Mouse (Mus musculus) limb, embryonic 12.5 days (tissue): ENCODE data around the gene Dmxl2. TPM values are rescaled to one million over a fixed set of nuclear protein-coding genes. Genes with fewer than 3 reads are reported as not detected.
A peak's percentile ranks its signal among the peaks of the same experiment; 100 is the strongest.

Experiments used
- ATAC-seq: fragments of 200-750 bp; cut with Nextera tagmentation; 2 replicates; pipeline ENCODE4 v1.8.0; 2017; ENCODE audit warnings: low read depth, moderate TSS enrichment; ENCODE audit not compliant: insufficient number of reproducible peaks, insufficient read depth, low FRiP score, low TSS enrichment
- H3K27ac ChIP-seq: fragments of 300-500 bp; sonication (generic); 2 replicates; pipeline ENCODE4 v1.5.1; 2016; ENCODE audit warnings: mild to moderate bottlenecking, moderate library complexity
- H3K27me3 ChIP-seq: fragments of 300-500 bp; sonication (generic); 2 replicates; pipeline ENCODE4 v1.6.1; 2016; ENCODE audit warnings: mild to moderate bottlenecking, moderate library complexity
- H3K36me3 ChIP-seq: fragments of 300-500 bp; sonication (generic); 2 replicates; pipeline ENCODE4 v1.6.1; 2016; ENCODE audit warnings: mild to moderate bottlenecking, moderate library complexity
- H3K4me1 ChIP-seq: fragments of 300-500 bp; sonication (generic); replicated peaks from 2 replicates; pipeline ENCODE4 v1.6.1; 2016
- H3K4me2 ChIP-seq: fragments of 300-500 bp; sonication (generic); 2 replicates; pipeline ENCODE4 v1.6.1; 2016; ENCODE audit warnings: mild to moderate bottlenecking, moderate library complexity
- H3K4me3 ChIP-seq: fragments of 300-500 bp; sonication (generic); replicated peaks from 2 replicates; pipeline ENCODE4 v1.5.1; 2016; ENCODE audit warnings: mild to moderate bottlenecking
- H3K9ac ChIP-seq: fragments of 300-500 bp; sonication (generic); replicated peaks from 2 replicates; pipeline ENCODE4 v1.6.1; 2016; ENCODE audit warnings: mild to moderate bottlenecking, moderate library complexity
- H3K9me3 ChIP-seq: fragments of 300-500 bp; sonication (generic); 2 replicates; pipeline ENCODE4 v1.6.1; 2016; ENCODE audit warnings: mild to moderate bottlenecking, moderate library complexity
- WGBS: fragments of 180-500 bp; shearing (Covaris S2); methylation state at CpG from one replicate; pipeline ENCODE4 v1.1.7; 2016; 5-methylcytosine and 5-hydroxymethylcytosine counted together
- polyA plus RNA-seq: library from polyadenylated mRNA; unstranded; fragments of >200 nt; fragmentation: Nextera tagmentation; extraction: Ambion mirVana; gene quantifications from 2 replicates; pipeline ENCODE4 v1.2.1, GENCODE M21; 2016

Dmxl2 gene
- polyA plus RNA-seq, 1 experiment from 2014 or later = 7.1 TPM

DNA sequence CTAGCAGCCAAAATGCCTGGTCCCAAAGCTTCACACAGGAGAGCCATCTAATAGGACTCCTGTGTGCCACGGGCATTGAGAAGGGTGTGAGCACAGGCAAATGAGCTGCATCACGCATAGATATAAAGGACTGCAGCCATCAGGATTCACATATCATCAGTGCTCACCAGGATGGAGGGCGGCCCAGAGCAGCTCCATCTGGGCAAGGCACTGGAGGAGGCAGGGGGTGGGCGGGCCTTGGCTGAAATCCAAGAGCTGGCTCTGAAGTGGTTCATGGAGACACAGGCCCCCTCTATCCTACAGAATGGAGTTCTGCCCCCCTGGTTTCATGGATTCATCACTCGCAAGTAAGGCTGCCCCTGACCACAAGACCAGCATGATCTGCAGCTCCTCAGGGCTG, 32.5 kb upstream of the Dmxl2 start:
- no peak overlapping the region for H3K4me3 ChIP-seq
- no peak overlapping the region for H3K9ac ChIP-seq
- no peaks in the 10 kb centered on the region for H3K27me3 ChIP-seq
- ATAC-seq = no peak
- H3K4me1 ChIP-seq = peaks cover 8% of the 10 kb centered on the region
- H3K36me3 ChIP-seq = no peaks in the 10 kb centered on the region
- no peak overlapping the region for H3K4me2 ChIP-seq
- 73% methylated on average over 5 of the region's 5 CpGs for WGBS
- no peak overlapping the region for H3K27ac ChIP-seq
- no peaks in the 10 kb centered on the region for H3K9me3 ChIP-seq

DNA sequence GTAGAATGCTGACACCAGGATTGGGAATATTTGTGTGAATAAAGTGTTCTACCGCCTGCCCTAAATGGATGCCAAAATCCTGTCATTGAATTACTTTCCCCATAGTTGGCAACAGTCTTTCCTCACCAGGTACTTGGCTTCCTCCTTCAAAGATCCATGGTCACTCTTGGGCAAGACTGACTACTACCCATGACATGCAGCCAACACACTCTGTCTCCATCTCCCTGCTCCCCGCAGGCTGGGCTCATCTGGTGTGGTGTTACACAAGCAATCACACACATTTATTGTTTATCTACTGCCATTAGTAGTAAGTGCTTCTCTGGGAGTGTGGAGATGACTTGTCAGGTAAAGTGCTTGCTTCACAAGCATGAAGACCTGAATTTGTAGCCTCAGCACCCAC, 31.5 kb upstream of the Dmxl2 start:
- WGBS = 87% methylated on average over 2 of the region's 2 CpGs
- Histone ChIP-seq H3K4me3 (no peak overlapping the region), H3K4me1 (peaks cover 8% of the 10 kb centered on the region), H3K9me3 (no peaks in the 10 kb centered on the region), H3K27me3 (no peaks in the 10 kb centered on the region), H3K9ac (no peak overlapping the region), H3K36me3 (no peaks in the 10 kb centered on the region), H3K4me2 (no peak overlapping the region), H3K27ac (no peak overlapping the region)
- ATAC-seq = no peak

DNA sequence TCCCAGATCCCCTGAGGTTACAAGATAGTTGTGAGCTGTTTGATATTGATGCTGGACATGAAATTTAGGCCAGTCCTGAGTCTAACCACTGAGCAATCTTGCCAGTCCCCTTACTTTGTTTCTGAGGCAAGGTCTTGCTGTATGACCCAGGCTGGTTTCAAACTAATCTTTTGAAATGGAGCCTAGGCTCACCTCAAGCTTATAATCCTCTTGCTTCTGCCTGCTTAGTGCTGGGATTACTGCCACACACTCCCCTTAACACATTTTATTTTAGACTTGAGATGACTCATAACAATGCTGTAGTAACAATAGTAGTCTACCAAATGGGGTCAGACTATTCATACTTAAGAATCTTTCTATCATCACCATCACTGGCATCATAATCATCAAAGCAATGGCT, 30.0 kb upstream of the Dmxl2 start:
- Histone ChIP-seq H3K27ac (no peak overlapping the region), H3K36me3 (no peaks in the 10 kb centered on the region), H3K9me3 (no peaks in the 10 kb centered on the region), H3K27me3 (no peaks in the 10 kb centered on the region), H3K9ac (no peak overlapping the region), H3K4me2 (no peak overlapping the region), H3K4me3 (no peak overlapping the region), H3K4me1 (peaks cover 8% of the 10 kb centered on the region)
- ATAC-seq = no peak

GRCm38 (mm10) chr9:54530836-54531235, 29.4 kb upstream of the Dmxl2 start:
- H3K9ac ChIP-seq = no peak overlapping the region
- no peak overlapping the region for H3K27ac ChIP-seq
- no peak overlapping the region for H3K4me2 ChIP-seq
- no peaks in the 10 kb centered on the region for H3K36me3 ChIP-seq
- no peaks in the 10 kb centered on the region for H3K9me3 ChIP-seq
- H3K4me1 ChIP-seq = peaks cover 8% of the 10 kb centered on the region
- no peak for ATAC-seq
- no peak overlapping the region for H3K4me3 ChIP-seq
- 80% methylated on average over 6 of the region's 6 CpGs for WGBS
- H3K27me3 ChIP-seq = no peaks in the 10 kb centered on the region

GRCm38 (mm10) chr9:54529950-54530349, 28.5 kb upstream of the Dmxl2 start:
- H3K4me1 ChIP-seq = peaks cover 8% of the 10 kb centered on the region
- ATAC-seq = no peak
- no peaks in the 10 kb centered on the region for H3K9me3 ChIP-seq
- no peak overlapping the region for H3K9ac ChIP-seq
- H3K4me3 ChIP-seq = no peak overlapping the region
- WGBS = 84% methylated on average over 2 of the region's 2 CpGs
- H3K27ac ChIP-seq = no peak overlapping the region
- H3K36me3 ChIP-seq = no peaks in the 10 kb centered on the region
- H3K4me2 ChIP-seq = no peak overlapping the region
- H3K27me3 ChIP-seq = no peaks in the 10 kb centered on the region

DNA sequence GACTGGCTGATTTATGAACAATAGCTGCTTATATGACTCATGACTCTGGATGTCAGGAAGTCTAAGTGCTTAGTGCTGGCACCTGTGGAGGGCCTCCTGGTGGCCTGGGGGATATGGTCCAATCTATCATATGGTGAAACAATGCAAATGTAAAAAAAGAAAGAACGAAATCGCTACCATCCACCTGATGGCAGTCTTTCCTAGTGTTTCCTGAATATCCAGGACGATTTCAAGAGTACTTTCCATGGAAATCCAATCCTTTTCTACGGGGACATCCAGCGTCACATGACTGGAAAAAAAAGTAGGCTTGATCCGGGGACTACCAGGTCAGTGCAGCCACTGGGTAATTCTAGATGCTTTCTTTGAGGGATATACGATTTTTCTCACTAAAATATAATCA, 26.3 kb upstream of the Dmxl2 start:
- H3K9me3 ChIP-seq = no peaks in the 10 kb centered on the region
- ATAC-seq = no peak
- WGBS = 79% methylated on average over 7 of the region's 7 CpGs
- H3K9ac ChIP-seq = no peak overlapping the region
- H3K4me2 ChIP-seq = no peak overlapping the region
- no peaks in the 10 kb centered on the region for H3K27me3 ChIP-seq
- H3K36me3 ChIP-seq = no peaks in the 10 kb centered on the region
- no peak overlapping the region for H3K27ac ChIP-seq
- H3K4me1 ChIP-seq = no peaks in the 10 kb centered on the region
- no peak overlapping the region for H3K4me3 ChIP-seq

DNA sequence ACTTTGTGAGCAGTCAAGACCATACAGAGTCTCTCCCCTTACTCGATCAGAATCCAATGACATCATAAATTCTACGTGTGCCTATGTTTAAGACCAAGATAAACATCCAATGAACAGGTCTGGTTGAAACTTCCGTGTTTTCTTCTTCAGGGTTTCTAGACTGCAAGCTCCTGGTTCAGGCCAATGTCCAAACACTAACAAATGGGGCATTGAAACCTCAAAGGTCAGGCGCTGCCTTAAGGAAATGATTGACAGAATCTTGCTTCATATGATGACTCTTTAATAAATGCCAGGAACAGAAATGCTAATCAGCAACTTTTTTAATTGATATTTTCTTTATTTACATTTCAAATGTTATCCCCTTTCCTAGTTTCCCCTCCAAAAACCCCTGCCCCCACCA, 18.9 kb upstream of the Dmxl2 start:
- no peak overlapping the region for H3K27ac ChIP-seq
- WGBS = 79% methylated on average over 4 of the region's 4 CpGs
- H3K4me1 ChIP-seq = no peaks in the 10 kb centered on the region
- no peaks in the 10 kb centered on the region for H3K36me3 ChIP-seq
- no peak overlapping the region for H3K4me2 ChIP-seq
- no peak overlapping the region for H3K4me3 ChIP-seq
- no peak overlapping the region for H3K9ac ChIP-seq
- H3K9me3 ChIP-seq = no peaks in the 10 kb centered on the region
- H3K27me3 ChIP-seq = no peaks in the 10 kb centered on the region
- no peak for ATAC-seq

DNA sequence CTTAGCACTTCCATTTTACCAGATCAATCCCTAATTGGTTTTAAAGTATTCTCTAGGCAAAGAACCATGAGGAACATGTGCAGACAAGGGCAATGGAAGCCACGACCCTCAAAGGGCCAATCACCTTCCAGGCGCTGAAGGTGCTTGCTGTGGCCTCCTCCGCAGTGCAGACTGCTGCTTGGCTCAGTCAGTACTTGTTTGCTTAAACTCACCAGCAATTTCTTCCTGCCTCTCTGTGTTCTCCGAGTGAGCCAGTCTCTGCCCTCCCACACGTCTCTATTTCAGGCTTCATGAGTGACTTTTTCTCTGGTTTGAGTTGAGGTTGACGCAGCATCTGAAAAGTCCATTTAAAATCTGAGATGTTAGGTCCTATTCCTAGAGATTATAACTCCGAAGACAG, 17.5 kb upstream of the Dmxl2 start:
- Histone ChIP-seq H3K9ac (no peak overlapping the region), H3K4me3 (no peak overlapping the region), H3K27me3 (no peaks in the 10 kb centered on the region), H3K9me3 (no peaks in the 10 kb centered on the region), H3K27ac (no peak overlapping the region), H3K36me3 (no peaks in the 10 kb centered on the region), H3K4me2 (no peak overlapping the region), H3K4me1 (no peaks in the 10 kb centered on the region)
- WGBS = 63% methylated on average over 7 of the region's 7 CpGs
- no peak for ATAC-seq

DNA sequence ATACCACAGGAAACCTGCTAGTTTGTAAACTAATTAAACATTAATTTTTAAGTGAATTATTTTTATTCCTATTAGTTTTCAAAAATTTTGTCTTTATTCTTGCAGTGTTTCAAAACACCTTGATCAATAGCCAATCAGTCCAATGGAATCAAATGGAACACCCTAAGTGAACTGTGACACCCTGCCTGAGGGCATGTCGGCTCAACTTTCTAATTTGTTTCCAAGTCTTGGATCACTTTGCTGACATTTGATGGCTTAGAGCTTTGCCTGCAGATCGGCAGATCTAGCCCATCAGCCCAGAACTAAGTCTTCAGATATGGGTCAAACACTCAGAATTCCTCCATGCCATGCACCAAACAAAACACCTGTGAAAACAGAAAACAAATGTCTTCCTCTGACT, 14.6 kb upstream of the Dmxl2 start:
- no peaks in the 10 kb centered on the region for H3K9me3 ChIP-seq
- no peaks in the 10 kb centered on the region for H3K27me3 ChIP-seq
- H3K4me2 ChIP-seq = no peak overlapping the region
- H3K36me3 ChIP-seq = no peaks in the 10 kb centered on the region
- H3K9ac ChIP-seq = no peak overlapping the region
- no peak for ATAC-seq
- 68% methylated on average over 2 of the region's 2 CpGs for WGBS
- H3K4me1 ChIP-seq = no peaks in the 10 kb centered on the region
- no peak overlapping the region for H3K27ac ChIP-seq
- no peak overlapping the region for H3K4me3 ChIP-seq

- Histone ChIP-seq H3K4me2 (peak overlapping the region; percentile 98; the same call in 1 of the 2 replicates), H3K9me3 (no peaks in the 10 kb centered on the region), H3K36me3 (no peaks in the 10 kb centered on the region), H3K4me1 (peaks cover 17% of the 10 kb centered on the region), H3K4me3 (no peak overlapping the region; the same call in 1 of the 2 replicates), H3K27ac (no peak overlapping the region), H3K9ac (no peak overlapping the region), H3K27me3 (peaks cover 16% of the 10 kb centered on the region)
- WGBS = 12% methylated on average over 12 of the region's 12 CpGs
- no peak for ATAC-seq
These were observed 1.4 kb upstream of the Dmxl2 start for GRCm38 (mm10) chr9:54502873-54503272.

- no peak overlapping the region for H3K27ac ChIP-seq
- H3K9me3 ChIP-seq = no peaks in the 10 kb centered on the region
- H3K4me2 ChIP-seq = peak overlapping the region; percentile 98
- peaks cover 17% of the 10 kb centered on the region for H3K4me1 ChIP-seq
- peak overlapping the region; percentile 77; the same call in 1 of the 2 replicates for H3K9ac ChIP-seq
- ATAC-seq = no peak
- H3K4me3 ChIP-seq = peak overlapping the region; percentile 80
- H3K36me3 ChIP-seq = no peaks in the 10 kb centered on the region
- 5% methylated on average over 13 of the region's 13 CpGs for WGBS
- H3K27me3 ChIP-seq = peaks cover 16% of the 10 kb centered on the region
These were observed 677 bp upstream of the Dmxl2 start for GRCm38 (mm10) chr9:54502111-54502495.

DNA sequence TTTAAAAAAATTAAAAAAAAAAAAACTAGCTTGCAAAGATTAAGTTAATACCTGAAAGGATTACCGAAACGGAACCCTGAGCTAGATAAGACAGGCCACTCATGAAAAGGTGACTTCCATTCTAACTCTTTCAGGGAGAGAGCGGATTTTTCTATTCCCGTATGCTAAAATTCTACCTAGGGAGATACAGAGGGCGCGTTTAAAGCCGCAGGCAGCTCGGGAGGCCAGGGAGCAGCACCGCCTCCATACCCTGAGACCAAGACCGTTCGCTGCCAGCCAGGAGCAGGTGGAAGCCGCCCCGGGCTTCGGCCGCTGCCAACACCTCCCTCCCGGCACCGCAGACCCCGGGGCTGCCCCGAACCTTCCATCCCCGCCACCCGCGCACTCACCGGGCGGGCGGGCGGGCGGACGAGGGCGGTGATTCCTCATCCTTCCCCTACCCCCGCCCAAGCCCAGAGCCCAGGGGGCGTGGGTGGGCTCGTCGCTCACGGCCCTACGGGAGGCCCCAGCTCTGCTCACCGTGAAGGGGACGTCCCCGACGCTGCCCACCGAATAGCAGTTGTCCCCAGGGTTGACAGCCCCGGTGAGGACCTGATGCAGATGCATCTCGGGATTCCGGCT, 484 bp downstream of the Dmxl2 start:
- H3K27ac ChIP-seq = no peak overlapping the region
- under 1% methylated on average over 43 of the region's 43 CpGs for WGBS

More for the DNA sequence above, 484 bp downstream of the Dmxl2 start:
- H3K9ac ChIP-seq = peak overlapping the region; percentile 77
- H3K36me3 ChIP-seq = no peaks in the 10 kb centered on the region
- H3K4me3 ChIP-seq = peak overlapping the region; percentile 80
- H3K4me2 ChIP-seq = peak overlapping the region; percentile 98
- peak; percentile 26; the same call in 1 of the 2 replicates for ATAC-seq
- peaks cover 16% of the 10 kb centered on the region for H3K27me3 ChIP-seq
- H3K9me3 ChIP-seq = no peaks in the 10 kb centered on the region
- H3K4me1 ChIP-seq = peaks cover 17% of the 10 kb centered on the region
